Mouse (Mus musculus) E14TG2a.4 (cell line): ENCODE data around the gene Ppef2.

Source experiments
- H3K27me3 ChIP-seq: 2 replicates; pipeline ENCODE4 v1.6.1; 2014; ENCODE audit warnings: low read length, control low read depth; ENCODE audit not compliant: insufficient read depth
- H3K36me3 ChIP-seq: 2 replicates; pipeline ENCODE4 v1.6.1; 2014; ENCODE audit warnings: low read length, control low read depth; ENCODE audit not compliant: insufficient read depth
- H3K4me1 ChIP-seq: replicated peaks from 2 replicates; pipeline ENCODE4 v1.6.1; 2014; ENCODE audit warnings: low read depth, low read length, control low read depth
- H3K4me3 ChIP-seq: replicated peaks from 2 replicates; pipeline ENCODE4 v1.5.1; 2014; ENCODE audit warnings: mild to moderate bottlenecking, low read length
- H3K9me3 ChIP-seq: 2 replicates; pipeline ENCODE4 v1.6.1; 2014; ENCODE audit warnings: low read length, control low read depth
- CTCF ChIP-seq: conservative IDR thresholded peaks from 2 replicates; pipeline ENCODE4 v1.5.1; 2014; ENCODE audit warnings: low read length
- NANOG ChIP-seq: IDR thresholded peaks from 2 replicates; pipeline ENCODE4 v1.6.1; 2014; ENCODE audit warnings: borderline replicate concordance, low read length, mixed read lengths
- POU5F1 ChIP-seq: IDR thresholded peaks from 2 replicates; pipeline ENCODE4 v1.6.1; 2014; ENCODE audit warnings: low read length, borderline replicate concordance

The Ppef2 gene

GRCm38 (mm10) chr5:92256218-92256617 lies at the start of gene Ppef2:
Gene Ppef2, minus strand, starts transcription at chr5:92256278.
- TF ChIP-seq POU5F1 (no peak), CTCF (no peak), NANOG (no peak)
- Histone ChIP-seq H3K9me3 (no peaks in the 10 kb centered on the region), H3K36me3 (no peaks in the 10 kb centered on the region), H3K4me3 (no peak within 1 kb of the TSS), H3K4me1 (peaks cover 25% of the 10 kb centered on the region), H3K27me3 (no peaks in the 10 kb centered on the region)

GRCm38 (mm10) chr5:92304291-92304690 lies 48.2 kb upstream of the Ppef2 start:
- no peak overlapping the region for H3K4me3 ChIP-seq
- H3K4me1 ChIP-seq: peaks cover 42% of the 10 kb centered on the region
- TF ChIP-seq NANOG (no peak), POU5F1 (no peak), CTCF (no peak)
- H3K36me3 ChIP-seq: peaks cover 93% of the 10 kb centered on the region
- H3K9me3 ChIP-seq: no peaks in the 10 kb centered on the region
- no peaks in the 10 kb centered on the region for H3K27me3 ChIP-seq

DNA sequence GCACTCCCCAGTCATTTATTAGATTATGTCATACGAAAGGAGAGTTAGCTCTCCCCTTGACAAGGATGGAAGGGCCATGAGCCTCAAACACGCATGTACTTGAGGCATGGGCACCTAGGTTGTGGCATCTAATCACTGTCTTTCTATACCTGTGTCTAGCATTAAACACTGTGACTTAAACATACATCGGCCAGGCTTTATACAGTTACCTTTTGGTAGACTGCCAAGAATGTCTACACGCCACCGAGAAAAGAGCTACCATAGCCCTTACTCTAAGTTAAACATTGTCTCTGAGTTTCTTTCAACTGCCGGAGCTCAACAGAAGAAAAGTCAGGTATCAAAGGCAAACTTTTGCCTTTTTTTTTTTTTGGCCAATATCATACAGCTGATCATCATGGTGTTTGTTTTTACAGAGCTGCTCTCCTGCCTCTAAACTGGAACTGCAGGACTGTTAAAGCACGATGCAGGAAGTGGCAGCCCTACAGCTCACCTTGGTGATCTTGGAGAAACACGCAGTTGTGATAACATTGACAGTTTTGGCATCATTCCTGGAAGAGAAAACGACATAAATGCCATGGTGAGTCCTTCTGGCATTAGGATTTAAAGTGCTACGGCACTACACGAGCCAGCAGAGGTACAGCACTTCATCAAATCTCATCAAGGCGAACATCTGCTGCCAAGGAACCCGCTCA lies 46.2 kb upstream of the Ppef2 start:
- Histone ChIP-seq H3K27me3 (no peaks in the 10 kb centered on the region), H3K9me3 (no peaks in the 10 kb centered on the region), H3K36me3 (peaks cover 96% of the 10 kb centered on the region), H3K4me1 (peaks cover 26% of the 10 kb centered on the region), H3K4me3 (no peak overlapping the region)
- TF ChIP-seq CTCF (no peak), NANOG (no peak), POU5F1 (no peak)

DNA sequence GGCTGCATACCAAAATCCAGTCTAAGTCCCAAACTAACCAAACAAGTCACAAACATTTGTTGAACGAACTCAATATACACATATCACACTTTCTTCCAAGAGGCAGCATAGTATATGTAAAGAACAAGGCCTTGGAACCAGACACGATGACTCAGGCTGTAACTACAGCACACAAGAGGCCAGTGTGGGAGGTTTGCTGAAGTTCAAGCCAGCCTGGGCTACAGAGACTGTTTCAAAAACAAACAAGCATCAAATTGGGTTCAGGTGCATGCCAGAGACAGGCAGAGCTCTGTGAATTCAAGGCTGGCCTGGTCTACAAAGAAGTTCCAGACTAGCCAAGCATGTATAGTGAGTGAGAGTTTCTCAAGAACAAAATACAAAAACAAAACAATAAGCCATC lies 38.4 kb upstream of the Ppef2 start:
- Histone ChIP-seq H3K36me3 (peaks cover 95% of the 10 kb centered on the region), H3K9me3 (no peaks in the 10 kb centered on the region), H3K4me1 (no peaks in the 10 kb centered on the region), H3K4me3 (no peak overlapping the region), H3K27me3 (no peaks in the 10 kb centered on the region)
- TF ChIP-seq POU5F1 (no peak), NANOG (no peak), CTCF (no peak)

DNA sequence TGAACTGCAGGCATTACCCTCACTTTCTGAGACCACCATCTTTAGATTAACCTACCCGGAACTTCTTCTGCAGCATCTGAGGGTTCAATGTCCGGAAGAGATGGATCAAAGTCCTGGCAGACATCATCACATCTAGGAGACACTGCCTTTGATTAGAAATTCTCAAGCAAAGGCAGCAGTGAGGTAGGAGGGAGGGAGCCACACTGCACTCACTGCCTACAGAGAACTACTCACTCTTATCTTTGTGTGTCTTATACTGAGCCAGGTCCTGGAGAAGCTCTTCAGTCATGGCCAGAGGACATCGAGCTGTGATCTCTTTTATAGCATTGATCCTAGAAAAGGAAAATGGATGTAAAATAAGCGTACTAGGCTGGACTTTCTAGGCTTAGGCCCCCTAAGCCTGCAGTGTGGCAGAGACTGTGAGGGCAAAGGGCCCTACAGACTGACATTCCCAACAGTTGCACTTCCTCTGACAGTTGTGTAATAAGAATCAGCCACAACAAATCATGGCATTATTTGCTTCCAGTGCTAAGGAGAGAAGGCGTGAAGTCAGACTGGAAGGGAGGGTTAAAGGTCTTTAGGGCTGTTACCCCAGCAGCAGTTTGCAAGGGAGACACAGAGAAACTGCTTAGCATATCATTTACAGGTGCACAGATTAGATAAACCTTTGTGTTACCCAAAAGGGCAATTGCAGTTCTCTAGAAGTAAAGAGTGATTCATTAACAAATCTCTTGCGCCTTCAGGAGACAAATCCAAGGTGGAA lies 35.8 kb upstream of the Ppef2 start:
- Histone ChIP-seq H3K36me3 (peaks cover 97% of the 10 kb centered on the region), H3K4me1 (no peaks in the 10 kb centered on the region), H3K9me3 (no peaks in the 10 kb centered on the region), H3K4me3 (no peak overlapping the region), H3K27me3 (no peaks in the 10 kb centered on the region)
- TF ChIP-seq CTCF: no peak
- TF ChIP-seq NANOG: no peak
- no peak for TF ChIP-seq POU5F1

DNA sequence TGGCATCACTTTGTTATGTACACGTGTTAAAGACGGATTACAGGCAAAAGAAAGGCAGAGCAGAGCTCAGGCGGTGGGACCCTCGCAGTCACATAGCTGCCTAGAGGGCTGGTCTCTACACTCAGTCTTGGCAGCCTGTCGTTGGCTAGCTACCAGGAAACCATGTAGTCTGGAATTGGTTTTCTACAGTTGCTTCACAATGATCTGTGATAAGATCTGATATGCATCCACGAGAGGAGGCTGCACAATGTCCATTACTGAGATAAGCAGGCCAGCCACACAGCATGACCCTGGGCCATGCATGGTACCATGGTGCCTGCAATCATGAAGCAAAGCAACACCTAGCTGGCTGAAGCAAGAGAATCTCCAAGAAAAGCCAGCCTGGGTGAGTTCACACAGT lies 31.8 kb upstream of the Ppef2 start:
- Histone ChIP-seq H3K9me3 (no peaks in the 10 kb centered on the region), H3K27me3 (no peaks in the 10 kb centered on the region)
- TF ChIP-seq CTCF: no peak
- no peak for TF ChIP-seq POU5F1
- no peak for TF ChIP-seq NANOG

GRCm38 (mm10) chr5:92283107-92283506 lies 27.0 kb upstream of the Ppef2 start:
- Histone ChIP-seq H3K27me3 (no peaks in the 10 kb centered on the region), H3K9me3 (no peaks in the 10 kb centered on the region), H3K4me1 (peaks cover 19% of the 10 kb centered on the region), H3K36me3 (peaks cover 55% of the 10 kb centered on the region), H3K4me3 (no peak overlapping the region)
- no peak for TF ChIP-seq POU5F1
- no peak for TF ChIP-seq NANOG
- no peak for TF ChIP-seq CTCF

More for the DNA sequence above, 31.8 kb upstream of the Ppef2 start:
- peaks cover 11% of the 10 kb centered on the region for H3K4me1 ChIP-seq
- no peak overlapping the region for H3K4me3 ChIP-seq
- peaks cover 96% of the 10 kb centered on the region for H3K36me3 ChIP-seq

- Histone ChIP-seq H3K36me3 (peaks cover 50% of the 10 kb centered on the region), H3K4me1 (peaks cover 20% of the 10 kb centered on the region), H3K27me3 (0 out of 2 replicates have a peak, but pooled peaks cover 1% of the 10 kb centered on the region), H3K9me3 (no peaks in the 10 kb centered on the region), H3K4me3 (no peak overlapping the region)
- TF ChIP-seq POU5F1 (no peak), CTCF (no peak), NANOG (no peak)
Measured at GRCm38 (mm10) chr5:92282571-92282970, 26.5 kb upstream of the Ppef2 start.
